Mouse (Mus musculus) adrenal gland, adult 8-10 months (tissue): Measurements from ENCODE around the gene Ifrd2. TPM values are rescaled to one million over a fixed set of nuclear protein-coding genes. Genes with fewer than 3 reads are reported as not detected.

ENCODE experiments used
- DNase-seq: peaks from one replicate; pipeline ENCODE4 v3.0.0; 2022
- total RNA-seq, 4 experiments: library from RNA; stranded (reverse); gene quantifications; 2 replicates each; pipeline ENCODE4 v1.2.4; 2022

The Ifrd2 gene
- total RNA-seq, 4 experiments from 2014 or later = 36.7 to 49.1 (median 39.8) TPM

- DNase-seq = no peak
Observed at GRCm38 (mm10) chr9:107625351-107626128, 38.1 kb downstream of the Ifrd2 start.

DNA sequence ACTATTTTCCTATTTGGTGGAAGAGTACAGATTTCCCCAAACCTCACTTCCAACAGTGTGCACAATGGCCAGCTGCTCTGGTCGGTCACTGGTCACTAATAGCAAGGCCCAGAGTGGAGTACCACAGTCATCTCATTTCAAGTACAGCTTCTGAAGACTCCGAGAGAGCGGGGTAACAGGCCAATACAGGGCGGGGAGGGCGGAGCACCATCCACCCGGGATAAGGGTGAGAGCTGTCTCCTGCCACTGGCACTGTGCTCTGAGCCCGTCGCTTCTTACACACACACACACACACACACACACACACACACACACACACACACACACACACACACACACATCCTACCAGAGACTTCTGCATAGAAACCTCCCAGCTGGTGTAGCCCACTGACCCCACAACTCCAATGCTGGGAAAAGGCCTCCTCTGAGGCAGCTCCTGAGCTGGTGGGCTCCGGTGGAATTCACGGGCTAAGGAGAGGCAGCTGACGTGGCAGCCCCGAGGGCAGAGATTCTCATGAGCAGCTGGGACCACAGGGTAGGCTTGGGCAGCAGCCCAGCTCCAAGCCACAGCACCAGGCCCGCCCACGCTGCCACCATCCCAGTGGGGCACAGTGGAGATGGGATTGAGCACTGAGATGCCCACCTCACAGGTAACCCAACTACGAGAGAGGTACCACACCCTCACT lies 38.9 kb downstream of the Ifrd2 start:
- no peak for DNase-seq

GRCm38 (mm10) chr9:107626844-107627277 lies 39.4 kb downstream of the Ifrd2 start:
- peak; percentile 61 for DNase-seq

DNA sequence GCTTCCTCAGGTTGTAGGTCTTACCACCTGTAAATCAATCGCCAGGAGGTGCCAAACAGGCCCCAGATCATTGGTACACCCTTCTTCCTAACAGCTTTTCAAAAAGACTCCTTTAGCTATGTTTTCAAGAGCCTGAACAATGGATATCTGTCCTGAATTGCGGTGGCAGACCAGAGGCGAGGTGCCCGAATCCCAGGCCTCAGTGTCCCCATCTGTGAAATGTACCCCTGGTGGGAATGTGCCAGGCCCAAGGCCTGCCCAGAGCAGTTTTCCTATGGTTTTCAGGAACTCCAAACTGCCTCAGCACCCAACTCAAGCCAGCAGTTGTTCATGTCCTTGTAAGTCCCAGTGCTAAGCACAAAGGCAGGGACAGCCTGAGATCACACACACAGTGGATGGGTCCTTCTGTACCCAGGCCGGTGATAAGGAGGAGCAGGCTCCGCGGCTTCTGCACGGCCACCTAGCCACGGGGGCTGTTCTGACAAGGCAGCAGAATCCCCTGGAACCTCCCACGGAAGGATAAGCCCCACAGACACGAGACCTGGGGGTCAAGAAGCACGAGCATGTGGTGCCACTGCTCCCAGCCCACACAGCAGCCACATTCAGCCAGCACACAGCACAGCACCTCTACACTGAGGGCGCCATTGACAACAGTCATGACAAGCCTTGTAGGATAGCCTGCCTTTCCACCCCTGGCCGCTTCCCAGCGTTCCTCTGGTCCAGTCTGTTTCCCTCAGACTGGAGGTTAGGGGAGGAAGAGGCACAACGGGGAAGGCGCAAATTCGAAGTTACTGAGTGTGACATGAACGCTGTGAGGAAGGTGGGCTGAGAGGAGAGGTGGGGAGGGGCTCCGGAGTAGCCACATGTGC lies 40.2 kb downstream of the Ifrd2 start:
- DNase-seq = no peak

DNA sequence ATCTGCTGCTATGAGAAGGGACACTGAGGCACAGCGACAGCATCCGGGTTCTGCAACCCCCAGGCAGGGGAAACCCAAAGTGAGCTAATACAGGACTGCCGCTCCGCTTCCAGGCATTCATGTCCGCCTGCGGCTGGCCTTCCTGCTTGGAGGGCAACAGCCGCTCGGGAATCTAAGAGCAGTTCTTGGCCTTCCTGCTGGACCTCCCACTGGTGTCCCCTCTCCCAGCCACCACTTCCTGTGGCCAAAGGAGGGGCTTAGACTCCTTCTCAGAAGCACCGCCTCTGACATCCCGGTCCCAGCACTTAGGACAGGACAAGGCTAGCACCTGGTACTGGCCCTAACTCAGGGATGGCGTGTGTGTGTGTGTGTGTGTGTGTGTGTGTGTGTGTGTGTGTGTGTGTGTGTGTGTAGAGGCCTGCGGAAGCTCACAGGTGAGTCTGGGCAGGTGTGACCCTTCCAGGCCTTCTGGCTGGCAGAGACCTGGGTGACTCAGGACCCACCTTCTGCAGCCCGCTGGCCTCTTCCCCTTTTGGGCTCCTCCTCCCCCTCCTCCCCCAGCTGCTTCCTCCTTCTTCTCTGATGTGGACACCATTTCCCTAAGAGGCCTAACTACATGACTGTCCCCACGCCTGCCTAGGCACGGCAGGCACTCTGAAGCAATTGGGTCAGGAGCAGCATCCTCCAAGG lies 41.4 kb downstream of the Ifrd2 start:
- no peak for DNase-seq

GRCm38 (mm10) chr9:107629411-107629730 lies 41.9 kb downstream of the Ifrd2 start:
- no peak for DNase-seq

GRCm38 (mm10) chr9:107629901-107630425 lies 42.5 kb downstream of the Ifrd2 start:
- DNase-seq = no peak

- DNase-seq = no peak
Observed at GRCm38 (mm10) chr9:107630576-107630975, 43.1 kb downstream of the Ifrd2 start.

GRCm38 (mm10) chr9:107631311-107631826 lies 43.9 kb downstream of the Ifrd2 start:
- no peak for DNase-seq

DNA sequence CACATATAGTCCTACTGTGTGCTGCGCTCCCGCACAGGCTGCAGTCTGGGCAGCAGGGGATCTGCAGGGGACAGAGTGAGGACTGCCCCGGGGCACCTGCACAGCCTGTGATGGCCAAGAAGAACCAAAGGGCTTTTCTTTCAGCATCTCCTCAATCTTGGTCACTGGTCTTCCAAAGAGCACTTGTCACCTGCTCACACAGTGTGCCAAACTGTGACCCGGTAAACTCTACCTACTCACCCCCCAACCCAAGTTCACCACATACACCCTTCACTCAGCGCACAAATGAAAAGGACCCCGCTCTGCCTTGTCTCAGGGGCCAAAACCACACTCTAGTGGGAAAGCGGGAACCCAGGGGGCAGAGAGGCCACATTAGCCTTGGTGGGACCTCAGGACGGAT lies 44.4 kb downstream of the Ifrd2 start:
- no peak for DNase-seq

DNA sequence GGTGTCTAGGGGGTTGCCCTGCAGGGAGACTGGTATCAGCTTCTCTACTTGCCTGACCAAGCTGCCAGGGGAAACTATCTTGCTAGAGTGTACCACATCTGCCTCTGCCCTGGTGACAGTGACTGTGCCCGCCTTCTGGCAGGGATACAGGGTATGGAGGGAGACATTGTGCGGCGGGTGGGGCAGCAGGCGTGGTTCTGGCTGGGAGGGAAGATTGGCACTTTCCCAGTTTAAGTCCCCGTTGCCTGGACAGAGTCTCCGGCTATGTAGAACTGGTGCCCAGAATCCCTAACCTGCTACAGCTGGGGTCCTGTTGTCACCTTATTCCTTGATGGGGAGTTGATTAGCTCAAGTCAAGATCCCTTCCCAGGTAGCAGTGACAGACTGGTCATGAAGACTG lies 45.0 kb downstream of the Ifrd2 start:
- DNase-seq = no peak

DNA sequence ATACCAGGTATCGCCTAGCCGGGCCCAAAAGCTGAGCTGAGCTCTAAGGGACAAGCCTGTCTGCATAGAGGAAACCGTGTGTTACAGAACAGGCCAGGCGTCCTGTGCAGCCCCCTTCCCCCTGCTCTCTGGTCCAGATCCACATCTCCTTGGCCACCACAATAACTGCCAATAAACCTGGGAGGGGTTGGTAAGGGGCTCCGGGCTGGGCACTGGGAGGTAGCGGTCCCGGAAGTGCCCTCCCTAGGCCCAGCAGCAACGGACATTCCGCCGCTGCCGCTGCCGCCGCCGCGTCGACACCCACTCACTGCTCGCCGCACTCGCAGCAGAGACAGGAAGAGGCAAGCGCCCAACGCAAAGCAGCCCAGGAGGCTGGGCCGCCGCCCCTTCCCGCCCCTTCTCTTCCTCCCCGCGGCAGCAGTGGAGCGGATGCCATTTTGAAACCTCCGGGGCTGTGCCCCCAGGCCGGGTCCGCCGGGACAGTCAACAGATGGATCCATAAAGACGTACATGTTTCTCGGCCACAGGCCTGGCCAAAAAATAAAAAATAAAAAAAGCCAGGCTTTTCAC lies 45.7 kb downstream of the Ifrd2 start:
- DNase-seq = peak; percentile 77

- no peak for DNase-seq
Observed at GRCm38 (mm10) chr9:107633661-107634405, 46.4 kb downstream of the Ifrd2 start.

- DNase-seq = no peak
Observed at GRCm38 (mm10) chr9:107634406-107635278, 47.2 kb downstream of the Ifrd2 start.

GRCm38 (mm10) chr9:107635279-107636028 lies 48.0 kb downstream of the Ifrd2 start, which contains the start of gene Gnai2:
Gnai2 (minus strand) TSS chr9:107635367.
- DNase-seq = peak; percentile 97

DNA sequence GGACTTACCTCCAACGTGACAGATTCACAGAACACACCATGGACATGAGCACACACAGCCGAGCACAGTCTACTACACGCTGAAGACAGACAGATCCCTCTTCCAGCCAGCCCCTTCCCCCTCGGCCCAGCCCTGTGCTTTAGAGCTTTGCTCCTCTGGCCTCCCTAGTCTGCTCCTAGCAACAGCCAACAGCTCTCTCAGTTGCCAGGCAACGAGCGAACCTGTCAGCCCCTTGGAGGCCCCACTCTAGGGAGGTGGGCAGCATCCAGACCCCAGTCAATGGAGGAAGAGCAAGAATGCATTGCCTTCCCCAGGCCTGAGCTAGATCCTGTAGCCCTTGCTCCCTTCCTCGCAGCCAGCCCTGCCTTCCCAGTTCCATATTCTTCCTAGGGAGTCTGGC lies 49.6 kb downstream of the Ifrd2 start:
- no peak for DNase-seq

DNA sequence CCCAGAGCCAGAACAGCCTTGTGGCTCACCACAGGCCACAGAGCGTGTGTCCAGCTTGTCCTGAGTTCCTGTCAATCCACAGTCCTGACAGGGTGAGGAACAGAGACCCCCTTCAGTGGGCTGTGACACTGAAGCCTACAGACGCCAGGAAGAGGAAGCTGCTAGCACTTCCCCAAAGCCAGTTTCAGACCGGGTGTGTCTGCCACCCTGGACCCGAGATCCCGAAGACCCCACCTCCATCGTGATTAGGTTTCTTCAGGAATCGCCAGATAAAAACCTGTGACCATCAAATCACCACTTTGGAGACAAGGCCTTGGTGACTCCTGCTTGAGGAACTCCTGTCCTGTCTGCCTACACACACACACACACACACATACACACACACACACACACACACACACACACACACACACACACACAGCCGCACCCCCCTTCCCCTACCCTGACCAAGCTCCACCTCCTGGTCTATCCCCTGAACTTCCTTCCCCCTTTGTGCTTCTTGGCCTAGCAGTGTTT lies 52.9 kb downstream of the Ifrd2 start:
- DNase-seq = no peak

- DNase-seq = no peak
Observed at GRCm38 (mm10) chr9:107641666-107642065, 54.2 kb downstream of the Ifrd2 start.
